Mouse (Mus musculus) small intestine, adult 2 months (tissue): ENCODE measurements around the gene Frmd8. TPM values are rescaled to one million over a fixed set of nuclear protein-coding genes. Genes with fewer than 3 reads are reported as not detected.

Experiments used
- H3K27ac ChIP-seq: fragments of 200-500 bp; 2 replicates; pipeline ENCODE4 v1.5.1; 2012; ENCODE audit warnings: low read depth, low read length, control low read depth, inconsistent platforms; ENCODE audit not compliant: insufficient read depth
- H3K27me3 ChIP-seq: fragments of 200-500 bp; 2 replicates; pipeline ENCODE4 v1.6.1; 2012; ENCODE audit warnings: mild to moderate bottlenecking, moderate library complexity, low read length, inconsistent platforms; ENCODE audit not compliant: control insufficient read depth, insufficient read depth
- H3K36me3 ChIP-seq: fragments of 200-500 bp; 2 replicates; pipeline ENCODE4 v1.6.1; 2012; ENCODE audit warnings: mild to moderate bottlenecking, low read length, control low read depth, inconsistent platforms; ENCODE audit not compliant: control insufficient read depth, insufficient read depth
- H3K4me1 ChIP-seq: fragments of 200-500 bp; 2 replicates; pipeline ENCODE4 v1.6.1; 2012; ENCODE audit warnings: low read length, inconsistent platforms, mixed read lengths; ENCODE audit not compliant: control insufficient read depth, insufficient read depth, insufficient read length
- H3K4me3 ChIP-seq: fragments of 200-500 bp; 2 replicates; pipeline ENCODE4 v1.5.1; 2012; ENCODE audit warnings: low read depth, mild to moderate bottlenecking, control low read depth, inconsistent platforms, low read length, moderate library complexity
- CTCF ChIP-seq: fragments of 200-500 bp; IDR thresholded peaks from 2 replicates; pipeline ENCODE4 v1.5.1; 2012; ENCODE audit warnings: low read depth, mild to moderate bottlenecking, control low read depth, inconsistent platforms, low read length, moderate library complexity, mixed read lengths; ENCODE audit not compliant: insufficient replicate concordance, insufficient read length; ENCODE audit errors: extremely low read depth
- POLR2A ChIP-seq: fragments of 200-500 bp; IDR thresholded peaks from 2 replicates; pipeline ENCODE4 v1.6.1; 2012; ENCODE audit warnings: low read depth, mild to moderate bottlenecking, control low read depth, inconsistent platforms, low read length, moderate library complexity
- WGBS: fragments of 180-500 bp; shearing (Covaris S2); methylation state at CpG from one replicate; pipeline ENCODE4 v1.1.7; 2018; 5-methylcytosine and 5-hydroxymethylcytosine counted together
- polyA plus RNA-seq: library from polyadenylated mRNA; depleted of rRNA; stranded (reverse); fragments of >200 nt; gene quantifications from 2 replicates; pipeline ENCODE4 v1.2.3, GENCODE M21; 2012

The Frmd8 gene
- polyA plus RNA-seq, 1 experiment: 62.1 TPM

GRCm38 (mm10) chr19:5830776-5831175 is 44.3 kb downstream of the Frmd8 start:
- Histone ChIP-seq H3K27me3 (no peaks in the 10 kb centered on the region), H3K27ac (no peak overlapping the region)
- 84% methylated on average over 7 of the region's 7 CpGs for WGBS

GRCm38 (mm10) chr19:5829958-5830615 is 45.0 kb downstream of the Frmd8 start:
- H3K4me3 ChIP-seq: no peak overlapping the region
- peaks cover 27% of the 10 kb centered on the region for H3K36me3 ChIP-seq
- H3K27ac ChIP-seq: no peak overlapping the region
- peaks cover 34% of the 10 kb centered on the region for H3K4me1 ChIP-seq
- TF ChIP-seq CTCF (no peak), POLR2A (no peak)
- WGBS: 78% methylated on average over 19 of the region's 19 CpGs
- no peaks in the 10 kb centered on the region for H3K27me3 ChIP-seq

More at GRCm38 (mm10) chr19:5830776-5831175, 44.3 kb downstream of the Frmd8 start:
- no peak for TF ChIP-seq POLR2A
- TF ChIP-seq CTCF: no peak
- no peak overlapping the region for H3K4me3 ChIP-seq
- H3K36me3 ChIP-seq: peaks cover 23% of the 10 kb centered on the region
- peaks cover 37% of the 10 kb centered on the region for H3K4me1 ChIP-seq

- Histone ChIP-seq H3K27ac (no peak overlapping the region), H3K4me3 (no peak overlapping the region), H3K27me3 (no peaks in the 10 kb centered on the region), H3K36me3 (peaks cover 34% of the 10 kb centered on the region), H3K4me1 (peaks cover 34% of the 10 kb centered on the region)
- 94% methylated on average over 7 of the region's 7 CpGs for WGBS
- TF ChIP-seq POLR2A: no peak
- no peak for TF ChIP-seq CTCF
Measured at GRCm38 (mm10) chr19:5828905-5829304, 46.2 kb downstream of the Frmd8 start.

GRCm38 (mm10) chr19:5828155-5828554 is 46.9 kb downstream of the Frmd8 start:
- 87% methylated on average over 3 of the region's 3 CpGs for WGBS
- Histone ChIP-seq H3K36me3 (peaks cover 39% of the 10 kb centered on the region), H3K4me3 (no peak overlapping the region), H3K27ac (no peak overlapping the region), H3K27me3 (no peaks in the 10 kb centered on the region), H3K4me1 (peaks cover 27% of the 10 kb centered on the region)
- TF ChIP-seq POLR2A: no peak
- TF ChIP-seq CTCF: no peak

GRCm38 (mm10) chr19:5827456-5828154 is 47.5 kb downstream of the Frmd8 start:
- WGBS: 66% methylated on average over 9 of the region's 9 CpGs
- TF ChIP-seq CTCF (no peak), POLR2A (no peak)
- no peak overlapping the region for H3K4me3 ChIP-seq
- peaks cover 40% of the 10 kb centered on the region for H3K36me3 ChIP-seq
- H3K4me1 ChIP-seq: peaks cover 24% of the 10 kb centered on the region
- no peaks in the 10 kb centered on the region for H3K27me3 ChIP-seq
- H3K27ac ChIP-seq: no peak overlapping the region

GRCm38 (mm10) chr19:5827044-5827443 is 48.0 kb downstream of the Frmd8 start:
- Histone ChIP-seq H3K4me1 (peaks cover 22% of the 10 kb centered on the region), H3K36me3 (peaks cover 40% of the 10 kb centered on the region), H3K4me3 (no peak overlapping the region), H3K27ac (no peak overlapping the region), H3K27me3 (no peaks in the 10 kb centered on the region)
- 89% methylated on average over 6 of the region's 6 CpGs for WGBS
- no peak for TF ChIP-seq CTCF
- TF ChIP-seq POLR2A: no peak

- H3K27me3 ChIP-seq: no peaks in the 10 kb centered on the region
- no peak overlapping the region for H3K4me3 ChIP-seq
- peaks cover 19% of the 10 kb centered on the region for H3K4me1 ChIP-seq
- peaks cover 40% of the 10 kb centered on the region for H3K36me3 ChIP-seq
- TF ChIP-seq CTCF (no peak), POLR2A (no peak)
- 67% methylated on average over 4 of the region's 4 CpGs for WGBS
- H3K27ac ChIP-seq: no peak overlapping the region
Measured at GRCm38 (mm10) chr19:5826731-5827002, 48.4 kb downstream of the Frmd8 start.
